Mouse (Mus musculus) gastrocnemius, postnatal 4 days (tissue): ENCODE data around the gene Efemp2. TPM values are rescaled to one million over a fixed set of nuclear protein-coding genes. Genes with fewer than 3 reads are reported as not detected.
A peak's percentile ranks its signal among the peaks of the same experiment; 100 is the strongest.

ENCODE experiments used
- DNase-seq, 2 experiments: peaks; one replicate each; pipeline ENCODE4 v3.0.0; 2021 to 2022; ENCODE audit warnings: low spot score in 2 of 2, mixed read lengths in 2 of 2
- total RNA-seq, 2 experiments: library from RNA; stranded (reverse); gene quantifications; 2 replicates each; pipeline ENCODE4 v1.2.3; 2021

Efemp2 gene
- total RNA-seq, 2 experiments from 2014 or later = 57.2 to 68.1 TPM

DNA sequence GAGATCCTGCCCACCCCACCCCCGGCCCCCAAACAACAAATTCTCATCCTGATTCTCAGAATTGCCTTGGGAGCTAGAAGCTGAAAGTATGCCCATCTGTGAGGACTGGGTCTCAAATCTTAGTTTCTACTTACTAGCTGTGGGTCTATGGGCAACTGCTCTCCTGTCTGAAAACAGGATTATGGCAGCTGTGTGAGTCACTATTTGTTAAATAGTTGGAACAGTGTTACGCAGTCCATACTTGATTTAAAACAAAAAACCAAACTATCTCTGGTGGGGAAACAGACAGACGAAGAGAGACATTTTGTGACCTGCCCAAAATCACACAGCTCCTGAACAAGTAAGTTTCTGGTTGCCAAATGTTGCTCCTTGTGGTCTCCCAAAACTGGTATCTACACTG lies 24.1 kb upstream of the Efemp2 start:
- DNase-seq = no peak

DNA sequence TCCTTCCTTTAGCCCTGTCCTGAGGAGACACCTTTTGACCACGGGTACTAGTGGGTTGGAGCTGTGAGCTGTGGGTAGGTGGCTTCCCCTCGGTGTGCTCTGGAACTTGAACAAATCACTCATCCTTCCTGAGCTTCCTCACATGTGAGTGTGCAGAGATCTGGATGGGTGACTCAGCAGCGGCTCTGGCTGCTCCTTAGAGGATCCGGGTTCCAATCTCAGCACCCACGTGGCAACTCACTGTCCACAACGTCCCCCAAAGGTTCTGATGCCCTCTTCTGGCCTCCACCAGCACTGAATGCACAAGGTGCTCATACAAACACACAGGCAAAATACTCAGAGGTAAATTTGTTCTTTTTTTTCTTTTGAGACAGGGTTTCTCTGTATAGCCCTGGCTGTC lies 22.0 kb upstream of the Efemp2 start:
- DNase-seq = no peak

DNA sequence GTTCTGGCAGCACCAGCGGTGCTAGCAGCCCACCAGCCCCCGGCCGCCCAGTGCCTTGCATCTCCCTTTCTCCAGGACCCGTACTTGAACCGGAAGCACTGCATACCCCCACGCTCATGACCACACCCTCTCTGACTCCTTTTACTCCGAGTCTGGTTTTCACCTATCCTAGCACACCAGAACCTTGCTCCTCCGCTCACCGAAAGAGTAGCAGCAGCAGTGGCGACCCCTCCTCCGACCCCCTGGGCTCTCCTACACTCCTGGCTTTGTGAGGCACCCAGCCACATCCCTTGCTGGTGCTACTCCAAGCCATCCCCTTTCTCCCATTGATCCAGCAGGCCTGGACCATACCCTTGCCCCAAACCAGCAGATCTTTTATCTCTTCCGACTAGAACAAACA lies 18.7 kb upstream of the Efemp2 start:
- no peak for DNase-seq

DNA sequence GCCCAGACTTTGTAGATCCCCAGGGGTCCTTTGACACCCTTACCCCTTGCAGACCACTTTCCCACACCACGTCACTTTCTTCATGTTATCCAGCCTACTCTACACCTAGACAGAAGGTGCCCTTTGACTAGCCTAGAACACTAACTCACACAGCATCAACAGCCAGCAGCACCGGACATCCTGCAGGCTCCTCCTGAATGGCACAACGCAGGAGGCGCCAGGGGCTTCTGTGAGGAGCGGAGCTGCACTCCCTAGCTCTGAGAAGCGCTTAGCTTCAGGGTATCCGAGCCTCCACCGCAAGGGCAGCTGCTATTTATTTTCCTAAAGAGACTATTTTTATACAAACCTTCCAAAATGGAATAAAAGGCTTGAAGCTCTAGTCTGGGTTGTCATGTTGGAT lies 18.2 kb upstream of the Efemp2 start:
- DNase-seq = no peak

DNA sequence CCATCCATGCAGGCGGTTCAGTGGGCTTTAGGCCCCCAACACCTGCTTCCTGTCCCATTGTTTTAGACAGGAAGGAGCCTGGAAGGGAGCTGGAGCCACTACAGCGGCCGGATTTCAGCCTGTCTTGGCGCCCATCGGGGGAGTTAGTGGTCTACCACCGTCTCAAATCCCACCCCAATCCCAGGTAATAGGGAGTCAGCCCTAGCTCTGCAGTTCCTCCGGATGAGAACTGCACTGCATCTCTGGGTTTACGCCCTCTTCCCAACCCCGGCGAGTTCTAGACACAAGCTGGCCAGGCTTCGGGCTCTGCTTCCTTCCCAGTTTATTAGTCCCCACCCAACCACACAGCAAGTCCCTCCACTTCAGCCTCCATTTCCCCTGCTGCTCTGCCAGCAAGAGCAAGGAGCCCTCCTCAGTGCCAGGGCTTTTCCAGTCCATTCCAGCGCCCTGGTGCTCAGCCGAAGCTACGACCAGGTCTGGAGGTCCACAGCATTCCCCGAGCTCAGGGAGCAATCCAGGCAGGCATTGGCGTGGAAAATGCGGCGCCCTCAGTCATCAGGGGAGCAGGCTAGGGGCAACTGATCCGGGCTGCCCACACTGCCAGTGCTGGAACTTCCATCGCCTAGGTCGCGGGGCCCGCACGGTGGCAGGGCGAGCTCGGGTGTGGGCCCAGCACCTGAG lies 17.4 kb upstream of the Efemp2 start:
- no peak for DNase-seq

DNA sequence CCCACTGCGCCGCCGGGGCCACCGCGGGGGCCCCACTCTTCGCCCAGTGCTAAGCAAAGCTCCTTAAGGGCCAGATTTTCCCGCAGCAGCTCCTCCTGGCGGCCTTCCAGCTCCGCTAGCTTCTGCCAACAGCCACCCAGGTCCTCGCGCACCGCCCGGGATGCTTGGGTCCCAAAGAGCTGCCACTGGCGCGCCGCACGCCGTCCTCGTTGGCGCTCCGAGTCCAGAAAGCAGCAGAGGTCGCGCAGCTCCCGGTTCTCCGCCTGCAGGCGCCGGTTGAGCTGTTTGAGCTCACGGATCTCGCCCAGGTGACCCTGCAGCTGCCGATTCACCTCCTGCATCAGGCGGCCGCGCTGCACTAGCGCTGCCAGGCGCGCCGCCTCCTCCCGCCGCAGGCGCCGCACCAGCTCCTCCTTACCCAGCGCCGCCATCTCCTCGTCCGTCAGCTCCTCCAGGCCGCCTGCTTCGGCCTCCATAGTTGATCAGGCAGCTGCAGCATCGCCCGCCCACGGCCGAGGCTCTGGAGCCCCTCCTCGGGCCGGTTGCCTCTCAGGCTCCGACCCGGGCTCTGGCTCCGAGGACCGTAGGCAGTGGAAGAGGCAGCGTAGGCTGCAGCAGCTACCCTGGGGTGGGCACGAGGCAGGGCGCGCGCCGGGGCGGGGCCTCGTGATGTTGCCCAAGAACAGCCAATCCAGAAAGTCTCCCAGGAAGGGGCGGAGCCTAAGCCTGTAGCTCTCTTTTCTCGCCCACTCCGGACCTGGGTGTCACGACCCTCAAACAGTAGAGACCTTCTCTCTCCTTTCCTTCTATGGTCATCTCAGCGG lies 16.6 kb upstream of the Efemp2 start:
- peak; percentile 89 to 93 for DNase-seq

DNA sequence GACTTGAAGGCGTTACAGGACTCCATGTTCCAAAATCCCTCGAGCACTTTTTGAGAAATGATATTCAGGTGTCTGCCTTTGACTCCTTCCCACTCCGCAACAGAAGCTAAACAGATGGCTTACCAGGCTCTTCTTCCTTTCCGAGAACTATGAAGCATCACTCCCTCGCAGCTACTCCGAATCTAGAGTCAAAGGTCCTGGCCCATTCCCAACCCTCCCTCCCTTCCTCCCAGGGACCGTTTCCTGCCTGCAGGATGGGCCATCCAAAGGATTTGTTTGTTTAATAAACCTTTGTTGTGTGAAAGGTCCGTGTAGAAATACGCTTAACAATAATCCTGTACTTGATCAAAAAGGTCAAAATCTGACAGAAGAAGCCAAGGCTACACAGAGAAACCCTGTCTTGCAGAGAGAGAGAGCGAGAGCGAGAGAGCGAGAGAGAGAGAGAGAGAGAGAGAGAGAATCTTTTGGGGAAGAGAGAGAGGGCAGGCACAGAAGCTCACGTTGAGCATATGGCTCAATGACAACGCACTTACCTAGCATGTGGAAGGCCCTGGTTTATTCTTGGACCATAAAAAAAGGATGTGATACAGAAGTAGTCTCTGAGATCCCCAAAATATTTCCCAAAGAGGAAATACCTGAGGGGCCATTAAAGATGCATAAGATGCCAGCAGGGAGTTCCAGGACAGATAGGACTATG lies 15.9 kb upstream of the Efemp2 start, which contains the start of gene Ccdc85b:
Ccdc85b (minus strand) TSS at position 149 of the 697 bp plus-strand sequence.
- no peak for DNase-seq

DNA sequence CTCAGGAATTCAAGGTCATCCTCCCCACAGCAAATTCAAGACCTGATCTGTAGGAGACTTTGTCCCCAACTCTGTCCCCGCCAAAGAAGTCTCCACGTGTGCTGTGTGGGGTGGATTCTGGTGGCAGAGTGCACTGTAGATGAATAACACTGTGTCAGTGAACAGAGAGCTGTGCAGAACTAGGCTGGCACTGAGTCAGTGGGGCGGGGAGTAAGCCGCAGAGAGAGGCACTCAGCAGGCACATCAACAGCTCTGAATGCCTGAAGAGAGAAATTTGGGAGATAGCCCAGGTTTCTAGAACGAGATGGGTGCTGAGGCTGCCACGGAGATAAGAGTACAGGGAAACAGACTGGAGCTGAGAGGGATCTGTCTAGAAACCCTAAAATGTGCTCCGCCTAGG lies 14.7 kb upstream of the Efemp2 start:
- DNase-seq = no peak

DNA sequence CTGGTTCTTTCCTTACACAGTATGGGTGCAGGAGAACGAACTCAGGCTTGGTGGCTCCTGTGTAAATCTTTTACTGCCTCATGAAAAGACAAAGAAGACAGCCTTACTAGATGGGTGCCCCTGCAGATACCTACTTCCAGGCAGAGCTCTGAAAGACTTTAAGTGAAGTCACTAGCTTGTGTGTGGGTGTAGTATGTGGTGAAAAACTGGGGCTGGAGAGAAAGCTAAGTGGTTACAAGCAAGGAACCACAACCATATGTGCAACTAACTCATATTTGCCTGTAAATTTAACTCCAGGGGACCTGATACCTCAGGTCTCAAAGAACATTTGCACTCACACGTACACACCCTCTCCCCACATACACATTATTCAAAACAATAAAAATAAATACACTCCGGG lies 13.9 kb upstream of the Efemp2 start:
- DNase-seq = no peak

DNA sequence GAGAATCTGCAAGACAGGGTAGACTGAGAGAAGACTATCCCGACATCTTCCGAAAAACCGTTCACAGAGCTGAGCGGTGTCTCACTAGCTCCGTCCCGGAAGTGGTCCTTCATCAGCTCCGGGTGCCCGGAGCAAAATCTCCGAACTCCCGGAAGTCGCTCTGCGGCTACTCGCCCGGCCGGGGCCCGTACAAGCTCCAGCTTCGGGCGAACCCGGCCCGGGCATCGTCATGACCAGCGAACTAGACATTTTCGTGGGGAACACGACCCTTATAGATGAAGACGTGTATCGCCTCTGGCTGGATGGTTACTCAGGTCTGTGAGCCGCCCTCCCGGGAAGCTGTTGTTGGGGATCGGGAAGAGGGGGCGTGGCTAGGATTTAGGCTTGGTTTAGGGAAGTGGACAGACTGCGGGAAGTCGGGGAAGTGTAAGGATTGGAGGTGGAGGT lies 13.3 kb upstream of the Efemp2 start, which contains the start of gene Fibp:
Fibp (plus strand) TSS at position 151 of the 447 bp plus-strand sequence.
- peak; percentile 73 to 90 for DNase-seq

DNA sequence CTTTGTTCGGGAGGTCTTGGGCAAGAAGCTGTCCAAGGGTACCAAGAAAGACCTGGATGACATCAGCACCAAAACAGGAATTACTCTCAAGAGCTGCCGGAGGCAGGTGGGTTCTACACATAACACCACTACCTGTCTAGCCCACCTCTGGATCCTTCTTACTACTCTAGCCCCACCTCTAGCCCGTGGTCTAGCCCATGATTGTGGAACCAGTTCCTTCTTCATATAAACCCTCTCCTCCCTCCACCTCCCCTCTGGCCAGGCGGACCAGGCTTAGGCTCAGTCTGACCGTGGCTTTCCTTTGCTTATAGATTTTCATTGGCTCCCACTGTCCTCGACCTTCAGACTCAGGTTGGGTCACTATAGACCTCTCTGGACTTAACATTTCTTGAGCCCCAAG lies 12.3 kb upstream of the Efemp2 start:
- DNase-seq = no peak

DNA sequence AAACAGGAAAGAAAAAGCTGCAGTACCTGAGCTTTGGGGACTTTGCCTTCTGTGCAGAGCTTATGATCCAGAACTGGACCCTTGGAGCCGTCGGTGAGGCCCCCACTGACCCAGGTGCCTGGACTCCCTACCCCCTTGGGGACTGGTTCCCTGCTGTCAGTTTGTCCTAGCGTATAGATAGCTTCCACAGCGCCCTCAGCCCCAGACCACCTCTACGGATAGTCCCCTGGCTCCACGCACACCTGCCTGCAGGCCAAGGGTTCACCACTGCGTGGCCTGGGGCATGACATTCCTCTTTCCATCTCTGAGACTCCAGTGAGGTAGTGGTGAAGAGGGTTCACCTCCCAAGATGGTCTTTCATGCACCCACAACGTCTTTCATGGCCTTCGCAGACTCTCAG lies 10.5 kb upstream of the Efemp2 start:
- peak in 1 of 2 experiments; percentile 10 for DNase-seq

DNA sequence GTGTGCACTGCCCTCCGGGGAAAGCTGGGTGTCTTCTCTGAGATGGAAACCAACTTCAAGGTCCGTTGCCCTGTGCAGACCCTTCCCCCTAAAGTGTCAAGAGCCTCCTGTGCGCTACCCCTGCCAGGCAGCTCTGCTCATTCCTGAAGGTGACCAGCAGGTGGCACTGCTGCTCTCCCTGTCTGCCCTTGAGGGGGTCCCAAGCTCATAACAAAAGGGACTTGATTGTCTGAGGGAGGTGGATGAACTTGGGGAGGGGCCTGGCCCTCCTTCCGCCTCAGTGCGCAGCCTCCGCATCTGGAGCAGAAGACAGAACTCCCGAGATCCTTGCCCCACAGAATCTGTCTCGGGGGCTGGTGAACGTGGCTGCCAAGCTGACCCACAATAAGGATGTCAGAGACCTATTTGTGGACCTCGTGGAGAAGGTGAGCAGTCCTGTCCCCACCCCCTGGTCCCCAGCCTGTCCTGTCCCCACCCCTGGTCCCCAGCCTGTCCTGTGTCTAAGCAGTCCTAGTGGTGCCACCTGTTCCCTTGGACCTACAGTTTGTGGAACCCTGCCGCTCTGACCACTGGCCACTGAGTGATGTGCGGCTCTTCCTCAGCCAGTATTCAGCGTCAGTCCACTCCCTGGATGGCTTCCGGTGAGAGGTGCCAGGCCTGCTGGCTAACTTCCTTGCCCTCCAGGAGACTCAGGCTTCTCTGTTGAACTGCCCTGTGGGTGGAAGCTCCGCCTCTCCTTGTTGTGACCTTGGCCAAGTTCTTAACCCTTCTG lies 9.8 kb upstream of the Efemp2 start:
- peak in 1 of 2 experiments; percentile 51 for DNase-seq

DNA sequence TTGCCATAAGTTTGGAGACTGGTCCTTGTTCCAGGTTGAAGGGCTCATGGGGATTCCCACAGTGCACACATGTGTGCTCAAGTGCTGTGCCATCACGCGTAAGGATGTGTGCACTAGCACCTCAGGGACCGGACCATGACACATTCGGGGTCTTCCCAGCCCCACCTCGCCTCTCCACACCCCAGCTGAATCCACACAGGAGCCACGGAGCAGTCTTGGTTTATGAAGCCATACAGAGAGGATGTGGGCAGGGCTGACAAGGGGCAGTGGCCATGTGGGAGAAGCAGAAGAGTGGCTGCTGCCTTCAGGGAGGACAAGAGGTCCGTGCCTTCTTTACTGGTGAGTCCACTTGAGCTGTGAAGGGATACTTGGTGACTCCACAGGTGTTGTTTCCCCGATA lies 8.7 kb upstream of the Efemp2 start:
- DNase-seq = no peak

DNA sequence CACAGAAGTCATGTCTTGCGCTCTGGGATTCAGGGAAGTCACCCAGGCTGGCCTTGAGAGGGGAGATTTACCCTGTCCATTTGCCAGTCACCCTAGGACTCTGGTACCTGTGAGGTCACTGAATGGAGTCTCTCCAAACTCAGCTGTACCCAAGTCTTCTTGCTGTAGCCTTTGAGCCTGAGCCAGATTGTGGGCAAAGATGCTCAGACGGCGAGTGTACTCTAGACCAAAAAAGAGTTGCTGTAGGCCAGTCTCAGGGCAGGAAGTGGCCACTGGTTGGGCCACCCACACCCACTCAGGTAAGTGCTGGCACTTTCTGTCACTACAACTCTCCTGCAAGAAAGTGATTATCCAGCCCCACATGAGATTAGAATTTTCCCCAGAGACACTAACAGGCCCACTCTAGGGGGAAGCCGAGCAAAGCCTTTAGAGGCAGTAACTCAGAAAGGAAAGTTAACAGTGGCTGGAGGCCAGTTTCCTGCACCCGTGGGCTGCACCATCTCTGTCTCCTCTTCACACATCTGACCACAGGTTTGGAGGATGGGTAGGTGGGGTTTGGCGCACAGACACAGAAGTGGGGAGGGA lies 6.7 kb upstream of the Efemp2 start:
- no peak for DNase-seq

DNA sequence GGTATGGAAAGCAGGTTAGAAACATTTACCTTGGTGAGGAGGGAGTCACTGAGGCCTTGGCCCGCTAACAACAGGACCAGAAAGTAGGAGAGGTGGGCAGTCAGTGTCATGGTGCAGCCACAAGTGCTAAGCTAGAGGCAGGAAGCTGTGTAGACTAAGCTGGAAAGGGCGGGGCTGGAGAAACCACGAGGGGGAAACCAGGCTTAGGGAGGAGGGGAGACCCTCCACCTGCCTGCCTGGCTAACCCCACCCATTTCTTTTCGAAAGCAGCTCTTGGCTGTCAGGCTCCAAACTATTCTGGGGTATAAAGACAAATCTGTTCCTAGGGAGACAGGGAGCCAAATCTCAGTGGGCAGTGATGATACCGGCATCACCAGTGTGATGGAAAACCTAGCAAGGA lies 5.4 kb upstream of the Efemp2 start, which contains the start of gene Ctsw:
Ctsw (minus strand) TSS at position 134 of the 400 bp plus-strand sequence.
- DNase-seq = no peak

DNA sequence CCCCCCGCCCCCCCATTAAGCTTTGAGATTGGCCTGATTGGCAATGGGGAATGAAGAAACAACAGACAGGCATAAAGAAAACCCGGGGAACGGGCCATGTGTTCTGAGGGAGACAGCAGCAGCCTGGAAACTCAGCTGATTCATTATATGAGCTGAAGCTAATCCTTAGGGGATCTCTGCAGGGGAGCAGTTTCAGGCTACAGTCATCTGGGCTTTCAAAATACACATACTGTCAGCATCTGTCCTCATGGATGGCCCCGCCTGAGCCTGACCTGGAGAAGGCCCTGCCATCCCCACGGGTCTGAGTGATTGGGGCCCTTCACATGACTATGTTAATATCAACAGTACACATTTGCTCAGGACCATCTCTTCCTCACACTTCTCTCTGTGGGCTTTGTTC lies 1.9 kb upstream of the Efemp2 start:
- DNase-seq = no peak

DNA sequence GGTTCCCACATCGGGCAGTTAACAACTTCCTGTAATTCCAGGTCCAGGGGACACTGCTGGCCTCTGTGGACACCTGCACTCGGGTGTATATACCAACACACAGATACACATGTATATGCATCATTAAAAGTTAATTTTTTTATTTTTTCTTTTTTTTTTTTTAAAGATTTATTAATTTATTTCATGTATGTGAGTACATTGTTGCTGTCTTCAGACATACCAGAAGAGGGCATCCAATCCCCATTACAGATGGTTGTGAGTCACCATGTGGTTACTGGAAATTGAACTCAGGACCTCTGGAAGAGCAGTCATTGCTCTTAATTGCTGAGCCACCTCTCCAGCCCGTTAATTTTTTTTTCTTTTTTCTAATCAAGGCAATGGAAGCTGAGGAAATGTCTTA lies 897 bp upstream of the Efemp2 start:
- no peak for DNase-seq

DNA sequence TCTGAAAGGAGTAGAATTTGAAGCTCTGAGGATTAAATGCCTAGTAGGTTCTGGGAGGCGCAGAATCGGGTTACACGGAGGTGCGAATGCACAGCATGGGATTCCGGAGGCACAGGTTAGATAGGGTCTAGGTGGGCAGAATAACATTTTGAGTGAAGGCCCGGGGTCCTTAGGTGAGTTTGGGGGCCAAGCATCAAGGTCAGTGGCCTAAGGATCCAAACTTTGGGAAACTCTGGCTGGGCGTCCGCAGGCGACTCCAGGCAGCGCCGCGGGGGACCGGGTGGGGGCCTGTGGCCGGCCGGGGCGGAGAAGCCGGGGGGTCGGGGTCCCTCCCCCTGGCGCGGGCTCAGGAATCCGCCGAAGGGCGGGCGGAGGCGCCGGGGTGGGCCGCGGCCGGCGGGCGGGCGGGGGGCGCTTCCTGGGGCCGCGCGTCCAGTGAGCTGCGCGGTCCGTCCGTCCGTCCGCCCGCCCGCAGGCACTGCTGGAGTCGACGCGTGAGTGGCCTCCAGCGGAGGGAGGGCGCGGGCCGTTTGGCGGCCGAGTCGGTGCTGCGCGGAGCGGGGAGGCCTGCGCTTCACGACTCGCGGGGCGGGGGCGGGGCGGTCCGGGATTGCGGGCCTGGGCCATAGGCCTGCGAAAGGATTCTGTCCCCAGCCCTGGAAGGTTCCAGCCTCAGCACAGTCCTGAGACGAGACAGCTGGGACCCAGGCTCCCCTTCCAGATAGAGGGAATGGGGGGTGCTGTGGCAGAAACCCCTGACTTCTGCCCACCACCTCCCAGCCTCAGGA lies 721 bp downstream of the Efemp2 start:
- DNase-seq = peak; percentile 70 to 74
